Mouse (Mus musculus) MEL-GATA-1-ER (cell line): ENCODE data around the gene Slit2.
A peak's percentile ranks its signal among the peaks of the same experiment; 100 is the strongest.

ENCODE experiments used
- DNase-seq: peaks from one replicate; pipeline ENCODE4 v3.0.0-alpha.2; 2012; ENCODE audit warnings: low read depth; ENCODE audit errors: extremely low read depth

Slit2 gene

GRCm38 (mm10) chr5:47982941-47983701 is at the start of gene Slit2:
Gene Slit2 (plus strand): TSS chr5:47983138.
- DNase-seq = no peak

DNA sequence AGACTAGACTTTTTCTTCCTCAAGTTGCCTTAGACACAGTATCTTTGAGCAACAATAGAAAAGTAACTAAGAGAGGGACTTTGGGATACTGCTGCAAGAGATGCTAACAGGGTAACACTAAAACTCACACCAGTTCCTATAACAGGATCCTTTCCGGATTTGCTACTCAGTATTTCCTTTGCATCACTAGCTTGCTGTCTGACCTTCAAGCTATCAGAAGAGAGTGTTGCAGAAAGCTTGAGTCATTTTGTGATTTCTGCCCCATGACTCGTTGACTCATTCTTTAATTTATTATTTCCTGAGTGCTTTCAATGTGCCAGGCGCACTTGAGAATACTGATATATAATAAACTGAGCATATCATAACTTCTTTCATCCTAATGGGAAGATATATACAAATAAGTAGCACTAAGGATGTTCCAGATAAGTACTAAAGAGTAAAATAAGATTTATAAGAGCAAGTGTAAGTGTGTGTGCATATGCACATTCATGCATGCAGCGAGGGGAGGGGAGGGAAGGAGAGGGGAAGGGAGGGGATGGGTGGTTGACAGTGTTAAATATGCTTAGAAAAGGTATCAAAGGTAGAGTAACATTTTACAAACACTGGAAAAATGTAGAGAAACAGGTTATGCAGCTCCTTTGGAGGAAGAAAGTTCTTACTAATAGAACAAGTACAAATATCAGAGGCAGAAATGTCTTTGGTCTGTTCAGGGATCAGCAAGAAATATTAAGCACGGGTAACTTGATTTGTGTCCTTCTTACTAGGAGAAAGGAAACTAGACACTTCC is 44.2 kb upstream of the Slit2 start:
- no peak for DNase-seq

DNA sequence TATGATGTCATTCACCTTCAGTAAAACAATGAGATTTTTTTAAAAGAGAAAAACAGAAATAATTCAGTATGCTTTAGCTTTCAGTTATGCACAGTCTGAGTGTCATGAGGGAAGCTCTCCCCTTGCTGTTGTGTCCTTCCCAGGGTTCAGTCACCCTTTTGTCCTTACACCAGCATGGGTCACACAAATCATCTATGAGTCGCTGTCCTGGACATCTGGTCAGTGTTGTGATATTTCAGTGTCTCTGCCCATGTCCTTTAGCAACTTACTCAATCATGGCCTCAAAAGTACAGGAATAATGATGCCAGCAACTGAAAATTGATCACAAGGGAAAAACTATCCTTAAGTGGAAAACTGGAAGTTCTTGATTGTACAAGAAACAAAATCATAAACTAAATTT is 26.5 kb upstream of the Slit2 start:
- no peak for DNase-seq

DNA sequence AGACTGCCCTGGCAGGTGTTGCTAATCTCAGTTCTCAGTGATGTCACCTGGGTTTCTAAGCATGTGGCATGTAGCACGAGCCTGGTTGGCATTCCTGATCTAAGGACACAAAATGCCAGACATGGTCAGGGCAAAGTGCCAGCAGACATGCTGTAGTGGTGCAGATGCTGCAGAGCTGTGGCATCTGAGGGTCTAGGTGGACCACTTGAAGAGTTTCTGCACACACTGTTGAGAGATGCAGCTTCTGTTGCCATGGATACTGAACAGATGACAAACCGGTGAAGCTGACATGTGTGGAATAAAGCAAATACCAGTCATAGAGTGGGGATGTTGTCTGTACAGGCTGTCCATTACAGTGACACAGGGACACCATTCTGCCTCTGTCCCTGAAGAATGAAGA is 7.1 kb upstream of the Slit2 start:
- no peak for DNase-seq

DNA sequence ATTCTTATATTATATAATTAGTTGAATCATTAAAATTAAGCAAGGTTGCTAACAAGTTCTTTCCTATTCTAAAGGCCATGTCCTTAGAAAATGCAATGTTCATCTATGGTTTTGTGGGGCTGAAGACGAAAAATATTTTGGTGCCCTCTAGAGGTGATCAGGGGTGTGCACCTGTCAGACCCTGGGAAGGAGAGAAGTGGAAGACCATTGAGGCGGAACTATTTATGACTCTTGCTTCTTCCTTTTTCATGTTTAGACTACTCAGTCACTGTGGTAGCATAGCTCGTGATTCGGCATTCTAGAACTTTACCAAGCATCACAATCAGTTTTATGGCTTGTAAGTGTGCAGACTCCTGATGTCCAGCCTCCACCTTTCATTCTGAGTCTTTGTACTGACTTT is 3.6 kb upstream of the Slit2 start:
- peak; percentile 20 for DNase-seq

DNA sequence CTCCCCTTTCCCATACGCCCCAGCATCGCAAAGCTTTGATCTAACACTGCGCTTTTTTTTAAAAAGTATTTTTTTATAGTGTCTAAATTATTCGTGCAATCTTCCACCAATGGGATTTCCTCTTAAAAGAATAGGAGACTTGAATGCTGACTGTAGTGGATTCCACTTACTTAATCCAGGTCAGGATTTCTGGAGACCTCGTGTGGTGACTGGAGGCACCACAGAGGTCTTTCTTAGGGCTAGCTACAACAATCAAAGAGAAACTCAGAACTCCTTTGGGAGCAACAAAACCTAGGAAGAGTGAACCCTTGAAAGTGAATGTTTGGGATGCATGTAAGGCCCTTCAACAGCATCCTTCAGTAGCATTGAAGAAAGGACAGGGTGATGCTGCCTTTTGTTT is 2.5 kb upstream of the Slit2 start:
- DNase-seq = no peak

GRCm38 (mm10) chr5:47981951-47982350 is 987 bp upstream of the Slit2 start:
- DNase-seq = no peak

- DNase-seq = no peak
Observed at GRCm38 (mm10) chr5:47983746-47984583, 1.0 kb downstream of the Slit2 start.

DNA sequence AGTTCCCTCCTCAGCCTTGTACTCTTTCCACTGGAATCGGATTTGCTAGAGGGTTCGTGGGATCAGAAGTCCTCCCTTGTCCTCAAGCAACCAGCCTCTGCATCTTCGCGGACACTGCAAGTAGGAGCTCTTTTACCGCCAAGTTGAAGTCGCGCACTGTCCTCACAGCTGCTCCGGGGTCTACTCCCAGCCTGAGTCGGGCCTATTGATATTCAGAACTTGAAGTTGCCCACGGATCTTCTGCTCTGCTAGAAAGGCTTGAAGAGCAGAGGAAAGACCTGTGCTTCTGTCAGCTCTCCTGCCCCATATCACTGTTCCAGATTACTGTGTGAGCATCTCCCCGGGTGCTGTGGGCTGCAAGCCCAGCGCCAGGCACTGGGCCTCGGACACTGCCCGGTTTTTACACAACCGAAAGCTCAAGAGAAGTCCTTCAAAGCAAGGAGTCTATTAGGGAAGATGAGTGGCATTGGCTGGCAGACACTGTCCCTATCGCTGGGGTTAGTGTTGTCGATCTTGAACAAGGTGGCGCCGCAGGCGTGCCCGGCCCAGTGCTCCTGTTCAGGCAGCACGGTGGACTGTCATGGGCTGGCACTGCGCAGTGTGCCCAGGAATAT is 1.8 kb downstream of the Slit2 start:
- no peak for DNase-seq

- DNase-seq = no peak
Observed at GRCm38 (mm10) chr5:47985198-47985631, 2.3 kb downstream of the Slit2 start.

GRCm38 (mm10) chr5:47985901-47986670 is 3.1 kb downstream of the Slit2 start:
- no peak for DNase-seq

- no peak for DNase-seq
Observed at GRCm38 (mm10) chr5:47990926-47991325, 8.0 kb downstream of the Slit2 start.

DNA sequence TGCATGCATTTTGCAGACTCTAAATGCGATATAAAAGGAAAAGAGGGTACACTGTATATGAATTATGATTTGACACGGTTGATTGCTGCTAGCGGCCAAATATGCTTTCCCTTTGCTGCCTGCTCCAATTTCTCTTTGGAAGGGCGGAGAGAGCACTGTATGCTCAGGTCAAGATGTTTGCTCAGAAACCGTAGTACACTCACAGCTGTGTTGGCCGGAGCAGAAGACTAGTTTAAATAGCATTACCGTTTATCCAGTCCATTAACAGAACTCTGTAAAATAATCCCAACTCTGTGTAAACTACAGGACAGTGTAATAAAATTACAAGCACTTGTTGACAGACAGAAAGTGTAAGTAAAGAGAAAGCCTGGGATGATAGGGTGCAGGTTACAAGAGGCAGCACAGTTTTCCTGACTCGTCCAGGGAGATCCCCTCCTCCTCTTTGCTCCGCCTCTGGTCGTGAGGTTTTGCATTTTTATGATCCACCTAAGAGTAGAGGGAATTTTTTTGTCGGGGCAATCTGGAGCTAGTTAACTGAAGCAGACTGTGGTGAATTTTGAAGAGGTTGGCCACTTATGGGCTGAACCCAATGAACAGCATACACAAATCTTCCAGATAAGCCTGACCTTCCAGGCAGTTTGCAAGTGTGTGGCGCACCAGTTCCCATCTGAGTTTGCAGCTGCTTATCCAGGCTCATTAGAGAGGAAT is 20.9 kb downstream of the Slit2 start:
- DNase-seq = no peak

DNA sequence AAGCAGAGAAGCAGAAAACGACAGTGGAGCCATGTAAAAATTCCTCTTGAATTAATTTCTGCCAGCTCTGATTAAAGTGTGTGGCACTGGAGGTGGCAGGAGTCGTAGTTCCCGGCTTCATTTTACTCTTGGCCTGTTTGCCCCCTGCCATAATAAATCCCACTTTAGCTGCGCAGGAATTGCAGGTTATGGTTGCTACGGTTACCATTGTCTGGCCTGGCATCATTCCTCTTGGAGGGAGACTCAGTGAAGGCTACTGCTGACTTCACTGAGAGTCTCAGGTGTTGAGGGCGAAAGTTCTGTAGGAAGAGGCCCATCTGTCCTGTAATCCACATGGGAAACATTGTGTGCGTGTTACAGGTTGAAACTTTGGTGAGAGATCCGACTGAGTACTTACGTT is 22.6 kb downstream of the Slit2 start:
- DNase-seq = no peak

- no peak for DNase-seq
Observed at GRCm38 (mm10) chr5:48006059-48006458, 23.1 kb downstream of the Slit2 start.

- DNase-seq = no peak
Observed at GRCm38 (mm10) chr5:48023441-48023840, 40.5 kb downstream of the Slit2 start.

- DNase-seq = no peak
Observed at GRCm38 (mm10) chr5:48034875-48035274, 51.9 kb downstream of the Slit2 start.

- no peak for DNase-seq
Observed at GRCm38 (mm10) chr5:48038033-48038432, 55.1 kb downstream of the Slit2 start.

GRCm38 (mm10) chr5:48048986-48049751 is 66.2 kb downstream of the Slit2 start:
- no peak for DNase-seq
